Mouse (Mus musculus) forebrain, embryonic 13.5 days (tissue): Measurements from ENCODE around the gene Glb1l3. TPM values are rescaled to one million over a fixed set of nuclear protein-coding genes. Genes with fewer than 3 reads are reported as not detected.
"Not testable (repeated sequence)": the region's sequence is repeated elsewhere in the genome, so short reads cannot be mapped to it uniquely, and the experiment has no call there.

Source experiments
- ATAC-seq: fragments of 200-750 bp; cut with Nextera tagmentation; 2 replicates; pipeline ENCODE4 v1.8.0; 2017
- H3K27ac ChIP-seq: fragments of 300-500 bp; sonication (generic); 2 replicates; pipeline ENCODE4 v1.5.1; 2015; ENCODE audit warnings: inconsistent platforms, mild to moderate bottlenecking, moderate library complexity
- H3K27me3 ChIP-seq: fragments of 300-500 bp; sonication (generic); 2 replicates; pipeline ENCODE4 v1.6.1; 2015; ENCODE audit warnings: mild to moderate bottlenecking, inconsistent platforms
- H3K36me3 ChIP-seq: fragments of 300-500 bp; sonication (generic); 2 replicates; pipeline ENCODE4 v1.6.1; 2015; ENCODE audit warnings: mild to moderate bottlenecking, inconsistent platforms; ENCODE audit not compliant: poor library complexity, severe bottlenecking
- H3K4me1 ChIP-seq: fragments of 300-500 bp; sonication (generic); 2 replicates; pipeline ENCODE4 v1.6.1; 2015; ENCODE audit warnings: inconsistent platforms
- H3K4me2 ChIP-seq: fragments of 300-500 bp; sonication (generic); 2 replicates; pipeline ENCODE4 v1.6.1; 2015; ENCODE audit warnings: inconsistent platforms, mild to moderate bottlenecking, moderate library complexity
- H3K4me3 ChIP-seq: fragments of 300-500 bp; sonication (generic); 2 replicates; pipeline ENCODE4 v1.5.1; 2015; ENCODE audit warnings: mild to moderate bottlenecking, inconsistent platforms
- H3K9ac ChIP-seq: fragments of 300-500 bp; sonication (generic); 2 replicates; pipeline ENCODE4 v1.6.1; 2015; ENCODE audit warnings: mild to moderate bottlenecking, inconsistent platforms
- H3K9me3 ChIP-seq: fragments of 300-500 bp; sonication (generic); replicated peaks from 2 replicates; pipeline ENCODE4 v1.6.1; 2016; ENCODE audit warnings: inconsistent platforms
- WGBS: fragments of 180-500 bp; shearing (Covaris S2); methylation state at CpG from one replicate; pipeline ENCODE4 v1.1.7; 2015; 5-methylcytosine and 5-hydroxymethylcytosine counted together
- polyA plus RNA-seq: library from polyadenylated mRNA; unstranded; fragments of >200 nt; fragmentation: Nextera tagmentation; extraction: Ambion mirVana; gene quantifications from 2 replicates; pipeline ENCODE4 v1.2.1, GENCODE M21; 2015

The Glb1l3 gene
- polyA plus RNA-seq: not detected in 2 replicates

GRCm38 (mm10) chr9:26860751-26861150 is at the start of gene Glb1l3:
TSS of gene Glb1l3 (minus strand) at chr9:26860890.
- no peak within 1 kb of the TSS for H3K4me3 ChIP-seq
- no peak for ATAC-seq
- no peaks in the 10 kb centered on the region for H3K9me3 ChIP-seq
- no peaks in the 10 kb centered on the region for H3K4me1 ChIP-seq
- H3K27me3 ChIP-seq: no peaks in the 10 kb centered on the region
- no peak within 1 kb of the TSS for H3K9ac ChIP-seq
- H3K27ac ChIP-seq: no peak within 1 kb of the TSS
- 78% methylated on average over 5 of the region's 5 CpGs for WGBS
- no peak within 1 kb of the TSS for H3K4me2 ChIP-seq
- H3K36me3 ChIP-seq: no peaks in the 10 kb centered on the region

GRCm38 (mm10) chr9:26869856-26870255 is 9.2 kb upstream of the Glb1l3 start:
- not testable (repeated sequence) for H3K36me3 ChIP-seq, H3K9me3 ChIP-seq, H3K4me2 ChIP-seq, H3K27me3 ChIP-seq, H3K27ac ChIP-seq, ATAC-seq, H3K4me3 ChIP-seq, H3K4me1 ChIP-seq, H3K9ac ChIP-seq
- WGBS: 82% methylated on average over 7 of the region's 7 CpGs

GRCm38 (mm10) chr9:26831089-26831488 is 29.6 kb downstream of the Glb1l3 start:
- no peak overlapping the region for H3K4me3 ChIP-seq
- H3K27me3 ChIP-seq: no peaks in the 10 kb centered on the region
- no peak overlapping the region for H3K4me2 ChIP-seq
- no peaks in the 10 kb centered on the region for H3K4me1 ChIP-seq
- H3K9me3 ChIP-seq: no peaks in the 10 kb centered on the region
- H3K9ac ChIP-seq: no peak overlapping the region
- no peak for ATAC-seq
- no peak overlapping the region for H3K27ac ChIP-seq
- 88% methylated on average over 3 of the region's 3 CpGs for WGBS
- H3K36me3 ChIP-seq: no peaks in the 10 kb centered on the region

GRCm38 (mm10) chr9:26819942-26820341 is 40.7 kb downstream of the Glb1l3 start:
- WGBS: 80% methylated on average over 1 of the region's 1 CpGs
- no peak overlapping the region for H3K9ac ChIP-seq
- ATAC-seq: no peak

GRCm38 (mm10) chr9:26808735-26809134 is 52.0 kb downstream of the Glb1l3 start:
- Histone ChIP-seq H3K27ac (no peak overlapping the region), H3K9ac (no peak overlapping the region), H3K4me3 (no peak overlapping the region), H3K27me3 (no peaks in the 10 kb centered on the region), H3K9me3 (no peaks in the 10 kb centered on the region), H3K4me1 (peaks cover 14% of the 10 kb centered on the region; the same call in 1 of the 2 replicates), H3K36me3 (no peaks in the 10 kb centered on the region), H3K4me2 (no peak overlapping the region)
- 74% methylated on average over 2 of the region's 2 CpGs for WGBS
- no peak for ATAC-seq

More at GRCm38 (mm10) chr9:26819942-26820341, 40.7 kb downstream of the Glb1l3 start:
- no peak overlapping the region for H3K27ac ChIP-seq
- no peak overlapping the region for H3K4me2 ChIP-seq
- H3K4me1 ChIP-seq: no peaks in the 10 kb centered on the region
- no peaks in the 10 kb centered on the region for H3K9me3 ChIP-seq
- H3K4me3 ChIP-seq: no peak overlapping the region
- H3K36me3 ChIP-seq: no peaks in the 10 kb centered on the region
- H3K27me3 ChIP-seq: no peaks in the 10 kb centered on the region

GRCm38 (mm10) chr9:26805935-26806666 is 54.6 kb downstream of the Glb1l3 start, which contains the start of gene Glb1l2:
TSS of gene Glb1l2 (minus strand) at chr9:26806468.
- H3K9me3 ChIP-seq: no peaks in the 10 kb centered on the region
- no peaks in the 10 kb centered on the region for H3K27me3 ChIP-seq
- H3K36me3 ChIP-seq: no peaks in the 10 kb centered on the region
- peak; percentile 100 for ATAC-seq
- WGBS: under 1% methylated on average over 33 of the region's 33 CpGs
- peaks cover 14% of the 10 kb centered on the region; the same call in 1 of the 2 replicates for H3K4me1 ChIP-seq
- H3K9ac ChIP-seq: peak within 1 kb of the TSS; percentile 64
- H3K27ac ChIP-seq: peak within 1 kb of the TSS; percentile 41; the same call in 1 of the 2 replicates
- H3K4me3 ChIP-seq: peak within 1 kb of the TSS; percentile 52
- H3K4me2 ChIP-seq: peak within 1 kb of the TSS; percentile 76

- H3K27ac ChIP-seq: no peak overlapping the region
- H3K27me3 ChIP-seq: no peaks in the 10 kb centered on the region
- ATAC-seq: no peak
- no peak overlapping the region for H3K4me3 ChIP-seq
- H3K36me3 ChIP-seq: no peaks in the 10 kb centered on the region
- H3K4me1 ChIP-seq: peaks cover 14% of the 10 kb centered on the region; the same call in 1 of the 2 replicates
- no peak overlapping the region for H3K9ac ChIP-seq
- H3K4me2 ChIP-seq: no peak overlapping the region
- no peaks in the 10 kb centered on the region for H3K9me3 ChIP-seq
Observed at GRCm38 (mm10) chr9:26804321-26804720, 56.4 kb downstream of the Glb1l3 start.

GRCm38 (mm10) chr9:26800357-26800756 is 60.3 kb downstream of the Glb1l3 start:
- no peaks in the 10 kb centered on the region for H3K9me3 ChIP-seq
- H3K36me3 ChIP-seq: no peaks in the 10 kb centered on the region
- no peak overlapping the region for H3K4me3 ChIP-seq
- no peak overlapping the region for H3K9ac ChIP-seq
- no peak for ATAC-seq
- H3K4me2 ChIP-seq: no peak overlapping the region
- 95% methylated on average over 2 of the region's 2 CpGs for WGBS
- H3K4me1 ChIP-seq: 0 out of 2 replicates have a peak, but pooled peaks cover under 1% of the 10 kb centered on the region
- H3K27ac ChIP-seq: no peak overlapping the region
- no peaks in the 10 kb centered on the region for H3K27me3 ChIP-seq

- no peak overlapping the region for H3K4me2 ChIP-seq
- WGBS: 73% methylated on average over 1 of the region's 1 CpGs
- no peaks in the 10 kb centered on the region for H3K27me3 ChIP-seq
- no peak overlapping the region for H3K9ac ChIP-seq
- no peaks in the 10 kb centered on the region for H3K9me3 ChIP-seq
- no peak overlapping the region for H3K27ac ChIP-seq
- no peaks in the 10 kb centered on the region for H3K4me1 ChIP-seq
- no peak overlapping the region for H3K4me3 ChIP-seq
- no peak for ATAC-seq
- no peaks in the 10 kb centered on the region for H3K36me3 ChIP-seq
Observed at GRCm38 (mm10) chr9:26798731-26799130, 62.0 kb downstream of the Glb1l3 start.

GRCm38 (mm10) chr9:26798205-26798604 is 62.5 kb downstream of the Glb1l3 start:
- 86% methylated on average over 3 of the region's 3 CpGs for WGBS
- Histone ChIP-seq H3K4me2 (no peak overlapping the region), H3K4me1 (no peaks in the 10 kb centered on the region), H3K27me3 (no peaks in the 10 kb centered on the region), H3K27ac (no peak overlapping the region), H3K9ac (no peak overlapping the region), H3K4me3 (no peak overlapping the region), H3K9me3 (no peaks in the 10 kb centered on the region), H3K36me3 (no peaks in the 10 kb centered on the region)
- ATAC-seq: no peak

- Histone ChIP-seq H3K4me1 (no peaks in the 10 kb centered on the region), H3K9ac (no peak overlapping the region), H3K36me3 (no peaks in the 10 kb centered on the region), H3K9me3 (no peaks in the 10 kb centered on the region), H3K4me3 (no peak overlapping the region), H3K4me2 (no peak overlapping the region), H3K27ac (no peak overlapping the region), H3K27me3 (no peaks in the 10 kb centered on the region)
- ATAC-seq: no peak
- 72% methylated on average over 3 of the region's 3 CpGs for WGBS
Observed at GRCm38 (mm10) chr9:26792829-26793228, 67.9 kb downstream of the Glb1l3 start.

- WGBS: 70% methylated on average over 7 of the region's 7 CpGs
- Histone ChIP-seq H3K27ac (no peak overlapping the region), H3K4me1 (no peaks in the 10 kb centered on the region), H3K4me2 (no peak overlapping the region), H3K36me3 (no peaks in the 10 kb centered on the region), H3K9ac (no peak overlapping the region), H3K9me3 (no peaks in the 10 kb centered on the region), H3K27me3 (no peaks in the 10 kb centered on the region), H3K4me3 (no peak overlapping the region)
- peak; percentile 74 for ATAC-seq
Observed at GRCm38 (mm10) chr9:26783414-26783975, 77.2 kb downstream of the Glb1l3 start.
